Mouse (Mus musculus) stomach, postnatal 0 days (tissue): Measurements from ENCODE around the gene Birc3.
"Not testable (repeated sequence)": the region's sequence is repeated elsewhere in the genome, so short reads cannot be mapped to it uniquely, and the experiment has no call there.

Source experiments
- CTCF ChIP-seq: IDR thresholded peaks from 2 replicates; pipeline ENCODE4 v1.5.1; 2016; ENCODE audit warnings: antibody characterized with exemption, low read depth, mild to moderate bottlenecking, moderate library complexity
- EP300 ChIP-seq: optimal IDR thresholded peaks from 2 replicates; pipeline ENCODE3; 2016; ENCODE audit warnings: antibody characterized with exemption

- not testable (repeated sequence) for TF ChIP-seq EP300, CTCF
Measured at GRCm38 (mm10) chr9:7866981-7867380, 6.0 kb downstream of the Birc3 start.
